Mouse (Mus musculus) small intestine, adult 2 months (tissue): ENCODE data around the gene Cntnap2.

ENCODE experiments used
- CTCF ChIP-seq: fragments of 200-500 bp; IDR thresholded peaks from 2 replicates; pipeline ENCODE4 v1.5.1; 2012; ENCODE audit warnings: low read depth, mild to moderate bottlenecking, control low read depth, inconsistent platforms, low read length, moderate library complexity, mixed read lengths; ENCODE audit not compliant: insufficient replicate concordance, insufficient read length; ENCODE audit errors: extremely low read depth
- POLR2A ChIP-seq: fragments of 200-500 bp; IDR thresholded peaks from 2 replicates; pipeline ENCODE4 v1.6.1; 2012; ENCODE audit warnings: low read depth, mild to moderate bottlenecking, control low read depth, inconsistent platforms, low read length, moderate library complexity

DNA sequence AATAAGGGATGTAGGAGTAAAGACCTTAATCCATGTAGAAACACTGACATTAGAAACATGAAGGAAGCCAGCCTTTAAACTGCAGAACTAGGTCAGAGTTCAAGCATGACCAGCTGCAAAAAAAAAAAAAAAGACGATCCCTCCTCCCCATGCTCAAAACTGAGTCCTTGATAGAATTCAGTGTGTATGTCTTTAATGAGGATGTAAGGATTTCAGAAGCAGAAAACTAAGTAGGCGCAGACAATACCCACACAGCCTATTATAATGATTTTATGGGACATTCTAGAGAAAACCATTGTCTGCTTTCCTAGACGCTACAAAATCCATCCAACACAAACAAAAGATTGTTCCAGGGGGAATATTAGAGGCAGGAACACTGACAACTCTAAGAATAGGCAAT lies 2168.4 kb downstream of the Cntnap2 start:
- no peak for TF ChIP-seq CTCF
- TF ChIP-seq POLR2A: no peak
